Mouse (Mus musculus) kidney, embryonic 14.5 days (tissue): ENCODE measurements around the gene Adm2. TPM values are rescaled to one million over a fixed set of nuclear protein-coding genes. Genes with fewer than 3 reads are reported as not detected.

Experiments
- ATAC-seq: fragments of 200-750 bp; cut with Nextera tagmentation; 2 replicates; pipeline ENCODE4 v1.8.0; 2017; ENCODE audit warnings: moderate number of reproducible peaks, mild to moderate bottlenecking, moderate TSS enrichment, moderate library complexity; ENCODE audit not compliant: low FRiP score, low TSS enrichment
- H3K27ac ChIP-seq: fragments of 300-500 bp; sonication (generic); 2 replicates; pipeline ENCODE4 v1.5.1; 2014; ENCODE audit warnings: low read depth, mild to moderate bottlenecking, low read length, moderate library complexity, mixed read lengths
- H3K27me3 ChIP-seq: fragments of 300-500 bp; sonication (generic); 2 replicates; pipeline ENCODE4 v1.6.1; 2014; ENCODE audit warnings: mild to moderate bottlenecking, low read length; ENCODE audit not compliant: control insufficient read depth, insufficient read depth
- H3K36me3 ChIP-seq: fragments of 300-500 bp; sonication (generic); 2 replicates; pipeline ENCODE4 v1.6.1; 2014; ENCODE audit warnings: low read length, mixed read lengths; ENCODE audit not compliant: control insufficient read depth, insufficient read depth
- H3K4me1 ChIP-seq: fragments of 300-500 bp; sonication (generic); 2 replicates; pipeline ENCODE4 v1.6.1; 2014; ENCODE audit warnings: low read length, mixed read lengths; ENCODE audit not compliant: control insufficient read depth, insufficient read depth
- H3K4me2 ChIP-seq: fragments of 300-500 bp; sonication (generic); replicated peaks from 2 replicates; pipeline ENCODE4 v1.6.1; 2014; ENCODE audit warnings: low read depth, mild to moderate bottlenecking, low read length
- H3K4me3 ChIP-seq: fragments of 300-500 bp; sonication (generic); 2 replicates; pipeline ENCODE4 v1.5.1; 2014; ENCODE audit warnings: mild to moderate bottlenecking, low read length
- H3K9ac ChIP-seq: fragments of 300-500 bp; sonication (generic); 2 replicates; pipeline ENCODE4 v1.6.1; 2014; ENCODE audit warnings: low read depth, mild to moderate bottlenecking, low read length, moderate library complexity
- H3K9me3 ChIP-seq: fragments of 300-500 bp; sonication (generic); 2 replicates; pipeline ENCODE4 v1.6.1; 2016; ENCODE audit warnings: low read length; ENCODE audit not compliant: control insufficient read depth
- WGBS: fragments of 180-500 bp; shearing (Covaris S2); extraction: QIAGEN DNeasy Blood & Tissue Kit; methylation state at CpG from one replicate; pipeline ENCODE4 v1.1.7; 2014; 5-methylcytosine and 5-hydroxymethylcytosine counted together
- polyA plus RNA-seq: library from polyadenylated mRNA; unstranded; fragments of >200 nt; fragmentation: Nextera tagmentation; extraction: Ambion mirVana; gene quantifications from 2 replicates; pipeline ENCODE4 v1.2.1, GENCODE M21; 2014

The Adm2 gene
- polyA plus RNA-seq, 1 experiment from 2014 or later: 0.43 TPM

- H3K36me3 ChIP-seq: peaks cover 39% of the 10 kb centered on the region
- WGBS: under 1% methylated on average over 15 of the region's 15 CpGs
Observed at GRCm38 (mm10) chr15:89356372-89356771, 33.9 kb downstream of the Adm2 start.

GRCm38 (mm10) chr15:89358784-89359183, 36.3 kb downstream of the Adm2 start:
- Histone ChIP-seq H3K4me3 (no peak overlapping the region), H3K36me3 (peaks cover 38% of the 10 kb centered on the region), H3K4me1 (peaks cover 16% of the 10 kb centered on the region), H3K27me3 (no peaks in the 10 kb centered on the region), H3K4me2 (no peak overlapping the region), H3K27ac (no peak overlapping the region), H3K9me3 (no peaks in the 10 kb centered on the region), H3K9ac (no peak overlapping the region)
- ATAC-seq: no peak
- 84% methylated on average over 3 of the region's 3 CpGs for WGBS

More at GRCm38 (mm10) chr15:89356372-89356771, 33.9 kb downstream of the Adm2 start:
- H3K27ac ChIP-seq: peak overlapping the region; percentile 85
- H3K4me1 ChIP-seq: peaks cover 16% of the 10 kb centered on the region
- H3K4me2 ChIP-seq: peak overlapping the region; percentile 57
- no peaks in the 10 kb centered on the region for H3K27me3 ChIP-seq
- peak overlapping the region; percentile 89 for H3K9ac ChIP-seq
- H3K9me3 ChIP-seq: no peaks in the 10 kb centered on the region
- peak overlapping the region; percentile 74 for H3K4me3 ChIP-seq
- peak; percentile 80 for ATAC-seq

GRCm38 (mm10) chr15:89363051-89363450, 40.5 kb downstream of the Adm2 start:
- ATAC-seq: no peak
- Histone ChIP-seq H3K36me3 (peaks cover 80% of the 10 kb centered on the region), H3K4me3 (no peak overlapping the region), H3K4me1 (0 out of 2 replicates have a peak, but pooled peaks cover 3% of the 10 kb centered on the region), H3K4me2 (no peak overlapping the region), H3K27ac (no peak overlapping the region), H3K9ac (no peak overlapping the region), H3K27me3 (no peaks in the 10 kb centered on the region), H3K9me3 (no peaks in the 10 kb centered on the region)
- WGBS: 90% methylated on average over 7 of the region's 7 CpGs

GRCm38 (mm10) chr15:89365141-89365551, 42.6 kb downstream of the Adm2 start:
- WGBS: 95% methylated on average over 4 of the region's 4 CpGs
- ATAC-seq: no peak
- H3K9ac ChIP-seq: no peak overlapping the region
- no peak overlapping the region for H3K4me3 ChIP-seq
- H3K27me3 ChIP-seq: no peaks in the 10 kb centered on the region
- peaks cover 98% of the 10 kb centered on the region for H3K36me3 ChIP-seq
- H3K9me3 ChIP-seq: no peaks in the 10 kb centered on the region
- no peak overlapping the region for H3K27ac ChIP-seq
- H3K4me2 ChIP-seq: no peak overlapping the region
- no peaks in the 10 kb centered on the region for H3K4me1 ChIP-seq

- Histone ChIP-seq H3K9me3 (no peaks in the 10 kb centered on the region), H3K4me1 (0 out of 2 replicates have a peak, but pooled peaks cover 4% of the 10 kb centered on the region), H3K27me3 (peaks cover 13% of the 10 kb centered on the region), H3K36me3 (peaks cover 55% of the 10 kb centered on the region), H3K4me2 (no peak overlapping the region), H3K9ac (no peak overlapping the region), H3K27ac (no peak overlapping the region), H3K4me3 (no peak overlapping the region)
- no peak for ATAC-seq
- 90% methylated on average over 13 of the region's 13 CpGs for WGBS
Observed at GRCm38 (mm10) chr15:89372068-89372467, 49.5 kb downstream of the Adm2 start.

- Histone ChIP-seq H3K9me3 (no peaks in the 10 kb centered on the region), H3K36me3 (peaks cover 51% of the 10 kb centered on the region), H3K27ac (no peak overlapping the region), H3K4me2 (peak overlapping the region; percentile 78), H3K4me1 (0 out of 2 replicates have a peak, but pooled peaks cover 6% of the 10 kb centered on the region), H3K27me3 (peaks cover 17% of the 10 kb centered on the region), H3K4me3 (peak overlapping the region; percentile 66), H3K9ac (peak overlapping the region; percentile 81; the same call in 1 of the 2 replicates)
- ATAC-seq: no peak
- WGBS: 76% methylated on average over 7 of the region's 7 CpGs
Observed at GRCm38 (mm10) chr15:89372536-89372935, 50.0 kb downstream of the Adm2 start.

- H3K9ac ChIP-seq: peak overlapping the region; percentile 81
- under 1% methylated on average over 35 of the region's 35 CpGs for WGBS
- peak overlapping the region; percentile 78 for H3K4me2 ChIP-seq
- no peaks in the 10 kb centered on the region for H3K9me3 ChIP-seq
- peak; percentile 86 for ATAC-seq
- peaks cover 44% of the 10 kb centered on the region for H3K36me3 ChIP-seq
- H3K27ac ChIP-seq: peak overlapping the region; percentile 93
- 0 out of 2 replicates have a peak, but pooled peaks cover 7% of the 10 kb centered on the region for H3K4me1 ChIP-seq
- peak overlapping the region; percentile 66 for H3K4me3 ChIP-seq
- H3K27me3 ChIP-seq: peaks cover 23% of the 10 kb centered on the region
Observed at GRCm38 (mm10) chr15:89373027-89373761, 50.7 kb downstream of the Adm2 start.

- ATAC-seq: peak; percentile 83
- Histone ChIP-seq H3K4me1 (peaks cover 13% of the 10 kb centered on the region; the same call in 1 of the 2 replicates), H3K27ac (peak within 1 kb of the TSS; percentile 93), H3K4me3 (peak within 1 kb of the TSS; percentile 66), H3K9me3 (no peaks in the 10 kb centered on the region), H3K9ac (peak within 1 kb of the TSS; percentile 81), H3K27me3 (peaks cover 29% of the 10 kb centered on the region), H3K4me2 (peak within 1 kb of the TSS; percentile 78), H3K36me3 (peaks cover 38% of the 10 kb centered on the region)
- under 1% methylated on average over 42 of the region's 42 CpGs for WGBS
Observed at GRCm38 (mm10) chr15:89373762-89374248, 51.3 kb downstream of the Adm2 start, which contains the start of gene Sco2. TSS of gene Sco2 (minus strand) at chr15:89373846.
